9 mouse cellular contexts compared by ENCODE assay signal in genomic region chr2:119587383-119587782, GRCm38 (mm10). TPM values are rescaled to one million over a fixed set of nuclear protein-coding genes. Genes with fewer than 3 reads are reported as not detected.
A peak's percentile ranks its signal among the peaks of the same experiment; 100 is the strongest.
DNase-seq lines count a peak whose midpoint lies in the region; ATAC-seq and TF ChIP-seq lines count a peak whose summit lies in the region.
"Had no signal": no experiment of that assay in that cellular context is flagged by ENCODE, and none has a peak within 500 bp of the region (broad histone marks: within the 10 kb centered on the region; RNA-seq: fewer than 3 reads in every experiment).

No protein-coding gene starts in this region.

- no peak overlapping the region for H3K4me3 ChIP-seq in heart, embryonic 12.5 days
- H3K4me3 ChIP-seq in embryonic fibroblast, embryonic 13.5 days (ENCODE audit: insufficient read depth, low read length) = no peak overlapping the region
- H3K4me3 ChIP-seq: limb, embryonic 15.5 days had no signal

- ATAC-seq in heart, embryonic 12.5 days (ENCODE audit: insufficient number of reproducible peaks, low FRiP score) = no peak
- peak; percentile 91 for ATAC-seq in megakaryocyte progenitor cell, adult 5-6 weeks (replicated peaks; ENCODE audit: poor library complexity)

- no peaks in the 10 kb centered on the region for H3K4me1 ChIP-seq in heart, embryonic 12.5 days (replicated peaks)
- no peaks in the 10 kb centered on the region for H3K4me1 ChIP-seq in embryonic fibroblast, embryonic 13.5 days (ENCODE audit: control insufficient read depth, insufficient read depth, low read length)
- H3K4me1 ChIP-seq: limb, embryonic 15.5 days had no signal

- H3K27me3 ChIP-seq in heart, embryonic 12.5 days (replicated peaks) = no peaks in the 10 kb centered on the region
- H3K27me3 ChIP-seq: limb, embryonic 15.5 days had no signal

- no peaks in the 10 kb centered on the region for H3K9me3 ChIP-seq in heart, embryonic 12.5 days (replicated peaks)
- H3K9me3 ChIP-seq: limb, embryonic 15.5 days had no signal

- peaks cover 26% of the 10 kb centered on the region; the same call in 1 of the 2 replicates for H3K36me3 ChIP-seq in heart, embryonic 12.5 days

- DNase-seq in heart, adult 11 months = peak; percentile 90
- DNase-seq in CD4-positive helper T cell, adult 2 months (ENCODE audit: low read depth, low spot score) = peak; percentile 67
- DNase-seq in adrenal gland, postnatal 10 days = peak; percentile 76
- DNase-seq in kidney, postnatal 25 days = peak; percentile 69 to 88
- peak; percentile 79 for DNase-seq in testis, postnatal 10 days (ENCODE audit: low spot score)

- TF ChIP-seq CTCF in embryonic fibroblast, embryonic 13.5 days (IDR thresholded peaks at IDR 0.05; ENCODE audit: borderline replicate concordance, insufficient read depth, low read length) = peak; percentile 61; the same call in 1 of the 2 replicates

- WGBS in heart, embryonic 12.5 days = 12% methylated on average over 4 of the region's 4 CpGs

- TF ChIP-seq POLR2A in embryonic fibroblast, embryonic 13.5 days (IDR thresholded peaks at IDR 0.05; ENCODE audit: low read depth, low read length) = no peak

- no peak overlapping the region for H3K9ac ChIP-seq in heart, embryonic 12.5 days
- H3K9ac ChIP-seq: limb, embryonic 15.5 days had no signal

- H3K4me2 ChIP-seq in heart, embryonic 12.5 days = no peak overlapping the region
- H3K4me2 ChIP-seq: limb, embryonic 15.5 days had no signal

- H3K27ac ChIP-seq in heart, embryonic 12.5 days (ENCODE audit: poor library complexity, severe bottlenecking) = no peak overlapping the region
- H3K27ac ChIP-seq in embryonic fibroblast, embryonic 13.5 days (ENCODE audit: insufficient read depth, low read length) = no peak overlapping the region
- H3K27ac ChIP-seq: limb, embryonic 15.5 days had no signal

RNA-seq across cellular contexts. Expression of gene Nusap1, which starts 30.7 kb away (rescaled TPM):
- polyA plus RNA-seq in heart, embryonic 12.5 days (2016; fragmentation: Nextera tagmentation; extraction: Ambion mirVana) = 51.6 and 53.3 TPM in 2 replicates
- total RNA-seq in adrenal gland, postnatal 10 days (2021) = 10 to 100 TPM; 13.2 to 14.5 TPM
- polyA plus RNA-seq in embryonic fibroblast, embryonic 13.5 days (2011; ENCODE audit: insufficient read length, low read depth, missing spikeins) = 33.0 and 59.3 TPM in 2 replicates
- 85.9 and 103 TPM in 2 replicates for total RNA-seq in megakaryocyte progenitor cell, adult 5-6 weeks (2015)
- 96.0 and 104 TPM in 2 replicates for total RNA-seq in megakaryocyte progenitor cell, adult 5-6 weeks (2017)

RNA-seq across cellular contexts. Expression of gene Oip5, which starts 30.9 kb away (rescaled TPM):
- 24.3 and 28.3 TPM in 2 replicates for polyA plus RNA-seq in heart, embryonic 12.5 days (2016; fragmentation: Nextera tagmentation; extraction: Ambion mirVana)
- total RNA-seq in adrenal gland, postnatal 10 days (2021) = 1 to 10 TPM; 5.8 to 6.1 TPM
- polyA plus RNA-seq in embryonic fibroblast, embryonic 13.5 days (2011; ENCODE audit: insufficient read length, low read depth, missing spikeins) = 9.0 and 11.1 TPM in 2 replicates
- total RNA-seq in megakaryocyte progenitor cell, adult 5-6 weeks (2015) = 19.5 and 21.9 TPM in 2 replicates
- 26.9 and 29.6 TPM in 2 replicates for total RNA-seq in megakaryocyte progenitor cell, adult 5-6 weeks (2017)

RNA-seq across cellular contexts. Expression of gene Chp1, which starts 39.9 kb away (rescaled TPM):
- polyA plus RNA-seq in heart, embryonic 12.5 days (2016; fragmentation: Nextera tagmentation; extraction: Ambion mirVana) = 47.0 and 47.2 TPM in 2 replicates
- 100 to 1,000 TPM; 192 to 233 TPM for total RNA-seq in adrenal gland, postnatal 10 days (2021)
- polyA plus RNA-seq in embryonic fibroblast, embryonic 13.5 days (2011; ENCODE audit: insufficient read length, low read depth, missing spikeins) = 113 and 129 TPM in 2 replicates
- total RNA-seq in megakaryocyte progenitor cell, adult 5-6 weeks (2015) = 47.9 and 51.9 TPM in 2 replicates
- 49.1 and 57.9 TPM in 2 replicates for total RNA-seq in megakaryocyte progenitor cell, adult 5-6 weeks (2017)

RNA-seq across cellular contexts. Expression of gene Exd1, which starts 40.0 kb away (rescaled TPM):
- 0.22 and 0.36 TPM in 2 replicates for polyA plus RNA-seq in heart, embryonic 12.5 days (2016; fragmentation: Nextera tagmentation; extraction: Ambion mirVana)
- 1 to 10 TPM in 1 of 2 experiments, under 1 TPM in 1; 0.79 to 1.1 TPM for total RNA-seq in adrenal gland, postnatal 10 days (2021)
- 0.94 and 1.1 TPM in 2 replicates for polyA plus RNA-seq in embryonic fibroblast, embryonic 13.5 days (2011; ENCODE audit: insufficient read length, low read depth, missing spikeins)
- not detected in 2 replicates for total RNA-seq in megakaryocyte progenitor cell, adult 5-6 weeks (2015)
- 0.98 and 2.0 TPM in 2 replicates for total RNA-seq in megakaryocyte progenitor cell, adult 5-6 weeks (2017)

Comparison
In these comparisons a context has a peak if more than half of its experiments do, and no peak if none do; other contexts are left out.
1. RNA of gene Nusap1, which starts 30.7 kb away (total RNA-seq): 85.9 to 104 TPM in megakaryocyte progenitor cell, adult 5-6 weeks; 13.2 to 14.5 TPM in adrenal gland, postnatal 10 days; every median in the first group is over 4 times any median in the second.
2. Peak in every context shown above with its lines, with median percentiles within 50 percentile points of each other: DNase-seq.